Mouse (Mus musculus): Measurements from ENCODE around the gene Prdm1. TPM values are rescaled to one million over a fixed set of nuclear protein-coding genes. Genes with fewer than 3 reads are reported as not detected.
A peak's percentile ranks its signal among the peaks of the same experiment; 100 is the strongest.

Prdm1 gene
- polyA plus RNA-seq, 1 experiment from 2014 or later, result 26.3 TPM

GRCm38 (mm10) chr10:44484077-44484476 lies 44.2 kb downstream of the Prdm1 start:
- DNase-seq (ENCODE audit: low spot score), result no peak
- H3K27me3 ChIP-seq (replicated peaks; ENCODE audit: control insufficient read depth, insufficient read depth, low read length), result no peaks in the 10 kb centered on the region
- H3K4me1 ChIP-seq (replicated peaks; ENCODE audit: control insufficient read depth, insufficient read depth, low read length), result peaks cover 8% of the 10 kb centered on the region; the same call in 1 of the 2 replicates
- H3K4me2 ChIP-seq (ENCODE audit: low read length), result no peak overlapping the region
- 65% methylated on average over 5 of the region's 5 CpGs for WGBS
- no peak; the same call in 1 of the 2 replicates for ATAC-seq (replicated peaks; ENCODE audit: low FRiP score, low TSS enrichment, low read depth)
- H3K9ac ChIP-seq (ENCODE audit: low read length), result no peak overlapping the region
- no peaks in the 10 kb centered on the region for H3K9me3 ChIP-seq (ENCODE audit: control insufficient read depth, low read length)
- no peak overlapping the region for H3K27ac ChIP-seq (ENCODE audit: low read depth)
- H3K4me3 ChIP-seq (ENCODE audit: low read depth, low read length), result no peak overlapping the region
- H3K36me3 ChIP-seq (ENCODE audit: control insufficient read depth, insufficient read depth, low read length), result no peaks in the 10 kb centered on the region

- ATAC-seq (replicated peaks; ENCODE audit: low FRiP score, low TSS enrichment, low read depth), result no peak
- Histone ChIP-seq H3K27ac (ENCODE audit: low read depth) (no peak overlapping the region), H3K9me3 (ENCODE audit: control insufficient read depth, low read length) (no peaks in the 10 kb centered on the region), H3K4me2 (ENCODE audit: low read length) (no peak overlapping the region), H3K4me1 (replicated peaks; ENCODE audit: control insufficient read depth, insufficient read depth, low read length) (peaks cover 11% of the 10 kb centered on the region; the same call in 1 of the 2 replicates), H3K36me3 (ENCODE audit: control insufficient read depth, insufficient read depth, low read length) (no peaks in the 10 kb centered on the region), H3K4me3 (ENCODE audit: low read depth, low read length) (no peak overlapping the region), H3K9ac (ENCODE audit: low read length) (no peak overlapping the region), H3K27me3 (replicated peaks; ENCODE audit: control insufficient read depth, insufficient read depth, low read length) (no peaks in the 10 kb centered on the region)
- DNase-seq (ENCODE audit: low spot score), result no peak
- 74% methylated on average over 6 of the region's 6 CpGs for WGBS
Measured at GRCm38 (mm10) chr10:44483116-44483515, 45.2 kb downstream of the Prdm1 start.

- Histone ChIP-seq H3K9ac (ENCODE audit: low read length) (no peak overlapping the region), H3K36me3 (ENCODE audit: control insufficient read depth, insufficient read depth, low read length) (no peaks in the 10 kb centered on the region), H3K4me2 (ENCODE audit: low read length) (no peak overlapping the region), H3K27me3 (replicated peaks; ENCODE audit: control insufficient read depth, insufficient read depth, low read length) (no peaks in the 10 kb centered on the region), H3K4me1 (replicated peaks; ENCODE audit: control insufficient read depth, insufficient read depth, low read length) (peaks cover 15% of the 10 kb centered on the region), H3K9me3 (ENCODE audit: control insufficient read depth, low read length) (no peaks in the 10 kb centered on the region), H3K4me3 (ENCODE audit: low read depth, low read length) (no peak overlapping the region), H3K27ac (ENCODE audit: low read depth) (no peak overlapping the region)
- ATAC-seq (replicated peaks; ENCODE audit: low FRiP score, low TSS enrichment, low read depth), result no peak
- 76% methylated on average over 5 of the region's 5 CpGs for WGBS
- DNase-seq (ENCODE audit: low spot score), result no peak
Measured at GRCm38 (mm10) chr10:44481379-44481778, 46.9 kb downstream of the Prdm1 start.

GRCm38 (mm10) chr10:44479286-44479685 lies 49.0 kb downstream of the Prdm1 start:
- H3K36me3 ChIP-seq (ENCODE audit: control insufficient read depth, insufficient read depth, low read length), result no peaks in the 10 kb centered on the region
- H3K27me3 ChIP-seq (replicated peaks; ENCODE audit: control insufficient read depth, insufficient read depth, low read length), result no peaks in the 10 kb centered on the region
- H3K27ac ChIP-seq (ENCODE audit: low read depth), result no peak overlapping the region
- DNase-seq (ENCODE audit: low spot score) (no peak), ATAC-seq (replicated peaks; ENCODE audit: low FRiP score, low TSS enrichment, low read depth) (no peak)
- no peak overlapping the region for H3K4me2 ChIP-seq (ENCODE audit: low read length)
- peaks cover 16% of the 10 kb centered on the region for H3K4me1 ChIP-seq (replicated peaks; ENCODE audit: control insufficient read depth, insufficient read depth, low read length)
- no peak overlapping the region for H3K9ac ChIP-seq (ENCODE audit: low read length)
- no peak overlapping the region for H3K4me3 ChIP-seq (ENCODE audit: low read depth, low read length)
- WGBS, result 25% methylated on average over 6 of the region's 6 CpGs
- no peaks in the 10 kb centered on the region for H3K9me3 ChIP-seq (ENCODE audit: control insufficient read depth, low read length)

GRCm38 (mm10) chr10:44478091-44478490 lies 50.2 kb downstream of the Prdm1 start:
- Histone ChIP-seq H3K4me3 (ENCODE audit: low read depth, low read length) (no peak overlapping the region), H3K36me3 (ENCODE audit: control insufficient read depth, insufficient read depth, low read length) (no peaks in the 10 kb centered on the region), H3K27ac (ENCODE audit: low read depth) (no peak overlapping the region), H3K4me2 (ENCODE audit: low read length) (no peak overlapping the region), H3K27me3 (replicated peaks; ENCODE audit: control insufficient read depth, insufficient read depth, low read length) (no peaks in the 10 kb centered on the region), H3K4me1 (replicated peaks; ENCODE audit: control insufficient read depth, insufficient read depth, low read length) (peaks cover 19% of the 10 kb centered on the region), H3K9me3 (ENCODE audit: control insufficient read depth, low read length) (no peaks in the 10 kb centered on the region), H3K9ac (ENCODE audit: low read length) (no peak overlapping the region)
- 50% methylated on average over 5 of the region's 5 CpGs for WGBS
- DNase-seq (ENCODE audit: low spot score) (no peak), ATAC-seq (replicated peaks; ENCODE audit: low FRiP score, low TSS enrichment, low read depth) (no peak)

GRCm38 (mm10) chr10:44477240-44477639 lies 51.1 kb downstream of the Prdm1 start:
- no peak for DNase-seq (ENCODE audit: low spot score)

GRCm38 (mm10) chr10:44476523-44476922 lies 51.8 kb downstream of the Prdm1 start:
- Histone ChIP-seq H3K4me2 (ENCODE audit: low read length) (peak overlapping the region; percentile 41), H3K27ac (ENCODE audit: low read depth) (0 out of 2 replicates have a peak overlapping the region, but pooled peaks have one; percentile 8), H3K9me3 (ENCODE audit: control insufficient read depth, low read length) (no peaks in the 10 kb centered on the region), H3K36me3 (ENCODE audit: control insufficient read depth, insufficient read depth, low read length) (no peaks in the 10 kb centered on the region), H3K27me3 (replicated peaks; ENCODE audit: control insufficient read depth, insufficient read depth, low read length) (no peaks in the 10 kb centered on the region), H3K4me3 (ENCODE audit: low read depth, low read length) (peak overlapping the region; percentile 8; the same call in 1 of the 2 replicates), H3K4me1 (replicated peaks; ENCODE audit: control insufficient read depth, insufficient read depth, low read length) (peaks cover 19% of the 10 kb centered on the region), H3K9ac (ENCODE audit: low read length) (no peak overlapping the region)
- ATAC-seq (replicated peaks; ENCODE audit: low FRiP score, low TSS enrichment, low read depth), result no peak
- DNase-seq (ENCODE audit: low spot score), result no peak
- WGBS, result 40% methylated on average over 13 of the region's 13 CpGs

More at GRCm38 (mm10) chr10:44477240-44477639, 51.1 kb downstream of the Prdm1 start:
- Histone ChIP-seq H3K27me3 (replicated peaks; ENCODE audit: control insufficient read depth, insufficient read depth, low read length) (no peaks in the 10 kb centered on the region), H3K36me3 (ENCODE audit: control insufficient read depth, insufficient read depth, low read length) (no peaks in the 10 kb centered on the region), H3K27ac (ENCODE audit: low read depth) (no peak overlapping the region), H3K4me1 (replicated peaks; ENCODE audit: control insufficient read depth, insufficient read depth, low read length) (peaks cover 19% of the 10 kb centered on the region), H3K9ac (ENCODE audit: low read length) (no peak overlapping the region), H3K4me2 (ENCODE audit: low read length) (peak overlapping the region; percentile 41; the same call in 1 of the 2 replicates), H3K4me3 (ENCODE audit: low read depth, low read length) (no peak overlapping the region), H3K9me3 (ENCODE audit: control insufficient read depth, low read length) (no peaks in the 10 kb centered on the region)
- 59% methylated on average over 8 of the region's 8 CpGs for WGBS
- no peak for ATAC-seq (replicated peaks; ENCODE audit: low FRiP score, low TSS enrichment, low read depth)

- Histone ChIP-seq H3K9me3 (ENCODE audit: control insufficient read depth, low read length) (no peaks in the 10 kb centered on the region), H3K9ac (ENCODE audit: low read length) (no peak overlapping the region), H3K27ac (ENCODE audit: low read depth) (no peak overlapping the region), H3K4me2 (ENCODE audit: low read length) (no peak overlapping the region), H3K27me3 (replicated peaks; ENCODE audit: control insufficient read depth, insufficient read depth, low read length) (no peaks in the 10 kb centered on the region), H3K36me3 (ENCODE audit: control insufficient read depth, insufficient read depth, low read length) (no peaks in the 10 kb centered on the region), H3K4me1 (replicated peaks; ENCODE audit: control insufficient read depth, insufficient read depth, low read length) (peaks cover 19% of the 10 kb centered on the region), H3K4me3 (ENCODE audit: low read depth, low read length) (no peak overlapping the region)
- 87% methylated on average over 3 of the region's 3 CpGs for WGBS
- no peak for ATAC-seq (replicated peaks; ENCODE audit: low FRiP score, low TSS enrichment, low read depth)
- DNase-seq (ENCODE audit: low spot score), result no peak
Measured at GRCm38 (mm10) chr10:44475376-44475775, 52.9 kb downstream of the Prdm1 start.

GRCm38 (mm10) chr10:44474256-44474655 lies 54.0 kb downstream of the Prdm1 start:
- peaks cover 14% of the 10 kb centered on the region for H3K4me1 ChIP-seq (replicated peaks; ENCODE audit: control insufficient read depth, insufficient read depth, low read length)
- WGBS, result 11% methylated on average over 10 of the region's 10 CpGs

More at GRCm38 (mm10) chr10:44474256-44474655, 54.0 kb downstream of the Prdm1 start:
- H3K27ac ChIP-seq (ENCODE audit: low read depth), result no peak overlapping the region
- H3K4me3 ChIP-seq (ENCODE audit: low read depth, low read length), result no peak overlapping the region
- H3K27me3 ChIP-seq (replicated peaks; ENCODE audit: control insufficient read depth, insufficient read depth, low read length), result no peaks in the 10 kb centered on the region
- H3K36me3 ChIP-seq (ENCODE audit: control insufficient read depth, insufficient read depth, low read length), result no peaks in the 10 kb centered on the region
- no peak overlapping the region for H3K4me2 ChIP-seq (ENCODE audit: low read length)
- DNase-seq (ENCODE audit: low spot score) (no peak), ATAC-seq (replicated peaks; ENCODE audit: low FRiP score, low TSS enrichment, low read depth) (peak; percentile 85)
- no peaks in the 10 kb centered on the region for H3K9me3 ChIP-seq (ENCODE audit: control insufficient read depth, low read length)
- H3K9ac ChIP-seq (ENCODE audit: low read length), result no peak overlapping the region

Measured in intestine, embryonic 14.5 days (tissue).